Mouse (Mus musculus): ENCODE measurements around the gene Tmem208.

Tmem208 gene

DNA sequence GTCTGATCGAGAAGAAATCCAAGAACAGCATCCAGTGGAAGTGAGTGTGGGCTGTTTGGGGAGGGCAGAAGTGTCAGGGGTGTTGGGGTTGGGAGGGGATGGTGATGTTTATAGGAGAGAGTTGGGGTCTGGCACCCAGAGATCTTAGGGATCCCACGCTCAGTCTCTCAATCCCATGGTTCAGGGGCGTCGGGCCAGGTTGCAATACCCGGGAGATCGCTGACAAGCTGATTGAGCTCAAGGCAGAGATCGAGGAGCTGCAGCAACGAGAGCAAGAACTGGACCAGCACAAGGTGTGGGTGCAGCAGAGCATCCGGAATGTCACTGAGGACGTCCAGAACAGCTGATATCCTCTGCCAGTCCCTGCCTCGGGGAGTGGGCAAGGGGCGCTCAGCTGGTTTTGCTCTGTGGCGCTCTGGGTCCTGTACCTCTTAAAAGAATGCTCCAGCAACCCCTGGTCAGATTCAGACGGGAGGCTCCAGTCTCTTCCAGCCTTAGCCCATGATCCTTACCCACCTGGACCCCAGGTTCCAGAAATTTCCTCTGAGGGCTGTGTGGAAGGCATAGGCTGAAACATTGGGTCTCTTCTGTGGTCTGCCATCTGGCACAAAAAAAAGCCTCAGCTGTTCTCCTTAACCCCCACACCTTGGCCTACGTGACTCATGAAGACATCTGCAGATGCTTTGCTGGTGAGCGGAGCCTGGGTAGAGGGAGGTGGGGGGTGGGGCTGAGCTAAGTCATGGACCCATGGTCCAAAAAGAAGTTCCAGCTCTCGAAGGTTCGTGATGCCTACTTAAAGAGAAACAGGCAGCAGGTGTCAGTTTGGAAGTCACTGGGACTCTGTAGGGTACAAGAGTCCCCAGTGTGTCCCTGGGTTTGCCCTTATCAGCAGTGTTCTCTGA, 27.6 kb upstream of the Tmem208 start:
- DNase-seq (ENCODE audit: low spot score), result no peak

DNA sequence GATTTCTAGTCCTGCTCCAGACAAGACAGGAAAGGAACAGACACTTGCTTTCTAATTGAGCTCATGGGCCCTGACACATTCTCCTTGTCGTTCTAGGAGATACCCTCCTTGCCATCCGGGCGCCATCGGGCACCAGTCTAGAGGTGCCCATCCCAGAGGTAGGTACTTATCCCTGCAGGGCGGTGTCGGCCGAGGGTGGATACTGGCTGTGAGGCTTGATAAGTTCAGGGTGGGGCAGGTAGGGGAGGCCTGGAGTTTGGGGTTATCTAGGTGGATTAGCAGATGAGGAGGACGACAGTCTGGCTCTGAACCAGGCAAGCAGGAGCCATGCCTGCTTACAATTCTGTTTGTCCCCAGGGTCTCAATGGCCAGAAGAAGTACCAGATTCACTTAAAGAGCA, 26.2 kb upstream of the Tmem208 start:
- no peak for DNase-seq (ENCODE audit: low spot score)

DNA sequence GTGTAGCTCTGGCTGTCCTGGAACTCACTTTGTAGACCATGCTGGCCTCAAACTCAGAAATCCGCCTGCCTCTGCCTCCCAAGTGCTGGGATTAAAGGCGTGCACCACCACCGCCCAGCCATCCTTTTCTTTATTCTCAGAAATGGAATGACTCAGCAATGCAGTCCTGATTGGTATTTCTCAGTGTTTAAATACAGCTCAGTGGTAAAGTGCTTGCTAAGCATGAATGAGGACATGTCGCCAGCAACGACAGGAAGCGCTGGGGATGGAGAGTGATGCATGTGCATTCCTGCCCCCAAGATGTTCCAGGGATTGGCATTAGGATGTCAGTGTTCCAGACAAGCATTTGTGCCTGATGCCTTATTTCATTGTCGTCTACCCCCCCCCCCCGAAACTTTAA, 22.8 kb upstream of the Tmem208 start:
- DNase-seq (ENCODE audit: low spot score), result no peak

DNA sequence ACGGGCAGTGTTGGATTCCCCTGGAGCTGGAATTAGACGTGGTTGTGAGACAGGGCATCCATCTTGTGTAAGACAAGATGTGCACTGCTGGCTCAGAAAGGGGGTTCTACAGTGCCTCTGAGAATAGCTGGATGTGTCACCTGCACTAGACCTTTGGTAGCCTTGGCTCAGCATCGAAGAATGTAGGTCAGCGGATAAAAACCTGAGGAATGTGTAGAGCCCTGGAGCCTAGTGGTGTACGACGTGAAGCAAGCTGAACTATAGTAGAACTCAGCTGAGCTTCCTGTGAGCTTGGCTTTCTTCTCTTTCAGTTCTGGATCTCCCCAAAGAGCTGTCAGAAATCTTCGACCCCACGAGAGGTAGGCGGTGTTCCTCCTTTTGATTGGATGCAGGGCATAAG, 22.3 kb upstream of the Tmem208 start:
- no peak for DNase-seq (ENCODE audit: low spot score)

DNA sequence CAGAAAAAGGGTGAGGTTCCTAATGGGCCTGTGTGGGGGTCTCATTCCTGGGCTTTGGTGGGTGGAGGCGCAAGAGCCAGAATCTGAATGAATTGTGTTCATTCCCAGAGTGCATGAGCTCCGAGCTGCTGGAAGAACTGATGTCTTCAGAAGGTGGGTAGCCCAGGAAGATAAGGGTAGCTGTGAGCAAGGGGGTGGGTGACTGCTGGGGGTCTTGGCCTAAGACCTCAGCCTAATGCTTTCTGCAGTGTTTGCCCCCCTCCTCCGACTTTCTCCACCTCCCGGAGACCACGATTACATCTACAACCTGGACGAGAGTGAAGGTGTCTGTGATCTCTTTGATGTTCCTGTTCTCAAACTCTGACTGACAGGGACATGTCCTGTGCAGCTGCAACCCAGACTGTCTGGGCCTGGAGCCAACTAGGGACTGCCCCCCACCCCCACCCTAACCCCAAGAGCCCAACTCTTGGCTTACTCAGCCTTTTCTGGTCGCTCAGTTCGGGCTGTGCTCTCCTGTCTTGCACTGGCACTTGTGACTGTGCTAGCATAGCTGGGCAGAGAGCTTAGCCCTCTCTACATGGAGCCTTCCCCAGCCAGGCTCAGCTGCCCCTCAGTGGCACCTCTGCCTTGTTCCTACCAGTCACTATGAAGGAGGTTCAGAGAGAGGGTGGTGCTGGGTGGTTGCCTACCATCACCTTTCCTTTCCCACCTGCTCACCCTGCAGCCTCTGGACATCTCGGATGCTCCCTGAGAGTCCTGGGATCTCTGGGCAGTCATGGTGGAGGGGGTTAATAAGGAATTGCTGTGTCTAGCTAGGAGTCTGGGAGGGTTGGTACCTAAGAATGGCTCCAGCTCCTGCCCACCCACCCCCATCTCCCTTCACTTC, 21.6 kb upstream of the Tmem208 start:
- DNase-seq (ENCODE audit: low spot score), result no peak

DNA sequence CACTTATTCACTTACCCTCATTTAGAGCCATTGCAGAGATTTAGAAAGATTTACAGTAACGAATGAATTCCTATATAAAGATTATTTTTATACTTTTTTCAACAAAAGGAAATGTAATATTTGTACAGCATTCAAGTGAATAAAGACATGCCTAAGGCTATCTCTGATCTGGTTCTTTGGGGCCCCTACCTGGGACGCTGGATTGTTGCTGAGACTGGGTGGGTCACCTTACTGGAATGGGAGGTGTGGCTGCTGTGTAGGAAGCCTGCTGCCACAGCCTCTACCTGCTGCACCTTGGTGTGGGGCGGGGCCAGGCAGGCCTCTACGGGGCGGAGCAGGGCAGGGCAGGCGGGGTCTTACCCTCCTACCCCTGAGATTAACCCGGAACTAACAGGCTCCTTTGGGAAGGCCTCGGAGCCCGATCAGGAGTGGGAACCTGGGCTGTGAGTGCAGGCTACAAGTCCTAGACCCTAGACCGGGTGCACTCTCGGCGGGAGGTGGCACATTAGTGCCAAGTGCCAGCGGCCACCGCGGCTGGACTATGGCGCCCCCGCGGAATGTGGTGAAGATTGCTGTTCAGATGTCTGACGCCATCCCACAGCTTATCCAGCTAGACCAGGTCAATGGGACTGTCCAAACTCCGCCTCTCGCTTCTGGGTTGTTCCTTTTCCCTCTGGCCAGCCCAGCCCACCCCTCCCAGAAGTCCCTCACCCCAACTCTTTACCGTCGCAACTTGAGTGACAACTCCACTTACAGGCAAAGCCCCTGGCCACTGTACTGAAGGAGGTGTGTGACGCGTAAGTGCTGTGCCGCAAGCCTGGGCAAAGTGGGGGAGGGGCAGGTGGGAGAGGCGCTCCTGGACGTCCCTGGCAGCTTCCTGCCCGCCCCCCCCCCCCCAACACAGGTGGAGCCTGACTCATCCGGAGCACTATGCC, 20.7 kb upstream of the Tmem208 start, which contains the start of gene Elmo3:
Gene Elmo3 (plus strand): TSS at position 391 of the 935 bp plus-strand sequence.
- peak; percentile 31 for DNase-seq (ENCODE audit: low spot score)

DNA sequence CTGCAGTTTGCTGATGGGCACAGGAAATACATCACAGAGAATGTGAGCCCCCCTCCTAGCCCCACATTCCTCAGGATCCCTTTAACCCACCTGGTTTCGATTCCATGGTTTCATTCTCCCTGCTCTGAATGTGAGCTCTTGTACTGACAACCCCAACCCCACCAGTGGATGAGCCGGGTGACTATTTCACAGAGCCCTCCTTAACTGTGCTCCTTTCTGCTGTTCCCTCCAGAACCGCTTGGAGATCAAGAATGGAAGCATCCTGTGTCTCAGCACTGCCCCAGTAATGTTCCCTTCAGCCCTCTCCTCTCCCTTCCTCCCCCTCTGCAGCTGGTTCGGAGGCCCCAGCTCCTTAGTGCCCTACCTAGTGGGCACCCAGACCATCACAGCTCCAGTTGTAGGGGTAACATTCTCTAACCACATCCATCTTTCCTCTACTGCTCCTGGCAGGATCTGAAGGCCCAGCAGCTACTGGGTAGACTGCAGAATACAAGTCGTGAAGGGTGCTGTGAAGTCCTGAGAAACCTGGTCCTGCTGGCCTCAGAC, 19.9 kb upstream of the Tmem208 start:
- no peak for DNase-seq (ENCODE audit: low spot score)

DNA sequence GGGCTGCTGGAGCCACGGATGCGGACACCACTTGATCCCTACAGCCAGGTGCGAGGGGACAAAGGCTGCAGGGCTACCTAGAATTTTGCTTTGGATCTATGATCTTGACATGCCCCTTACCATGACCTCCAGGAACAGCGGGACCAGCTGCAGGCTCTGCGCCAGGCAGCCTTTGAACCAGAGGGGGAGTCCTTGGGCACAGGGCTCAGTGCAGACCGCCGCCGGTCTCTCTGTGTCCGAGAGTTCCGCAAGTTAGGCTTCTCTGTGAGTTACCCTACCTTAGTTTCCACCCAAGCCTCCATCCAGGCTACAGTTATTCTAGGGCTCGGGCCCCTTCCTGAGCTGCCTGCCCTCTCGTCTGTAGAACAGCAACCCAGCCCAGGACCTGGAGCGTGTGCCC, 18.5 kb upstream of the Tmem208 start:
- no peak for DNase-seq (ENCODE audit: low spot score)

DNA sequence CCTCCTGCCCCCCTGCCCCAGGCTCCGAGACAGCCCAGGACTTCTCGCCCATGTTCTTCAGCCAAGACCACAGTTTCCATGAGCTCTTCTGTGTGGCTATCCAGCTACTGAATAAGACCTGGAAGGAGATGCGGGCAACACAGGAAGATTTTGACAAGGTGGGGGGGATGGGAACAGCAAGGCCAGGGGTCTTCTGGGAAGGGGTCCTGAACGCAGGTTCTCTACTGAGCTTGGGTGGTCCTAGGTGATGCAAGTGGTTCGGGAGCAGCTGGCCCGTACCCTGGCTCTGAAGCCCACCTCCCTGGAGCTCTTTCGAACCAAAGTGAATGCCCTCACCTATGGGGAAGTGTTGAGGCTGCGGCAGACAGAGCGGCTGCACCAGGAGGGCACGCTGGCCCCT, 17.7 kb upstream of the Tmem208 start:
- DNase-seq (ENCODE audit: low spot score), result no peak

DNA sequence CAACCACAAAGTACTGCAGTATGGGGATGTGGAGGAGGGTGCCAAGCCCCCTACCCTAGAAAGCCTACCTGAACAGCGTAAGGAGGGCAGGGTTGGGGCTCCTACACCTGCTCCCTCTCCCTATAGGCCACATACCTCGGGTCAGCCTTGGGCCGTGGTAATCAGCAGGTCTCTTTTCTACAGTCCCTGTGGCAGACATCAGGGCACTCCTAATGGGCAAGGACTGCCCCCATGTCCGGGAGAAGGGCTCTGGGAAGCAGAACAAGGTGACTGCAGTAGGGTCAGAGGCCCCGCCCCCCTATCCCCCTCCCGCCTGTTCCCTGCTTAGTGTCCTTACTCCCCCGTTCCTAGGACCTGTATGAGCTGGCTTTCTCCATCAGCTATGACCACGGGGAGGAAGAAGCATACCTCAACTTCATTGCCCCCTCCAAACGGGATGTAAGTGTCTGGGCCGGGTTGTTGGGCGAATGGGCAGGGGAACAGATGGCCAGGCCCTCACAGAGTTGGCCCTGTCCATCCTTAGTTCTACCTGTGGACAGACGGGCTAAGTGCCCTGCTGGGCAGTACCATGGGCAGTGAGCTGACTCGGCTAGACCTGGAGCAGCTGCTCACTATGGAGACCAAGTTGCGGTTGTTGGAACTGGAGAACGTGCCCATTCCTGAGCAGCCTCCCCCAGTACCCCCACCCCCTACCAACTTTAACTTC, 16.9 kb upstream of the Tmem208 start:
- DNase-seq (ENCODE audit: low spot score), result no peak

DNA sequence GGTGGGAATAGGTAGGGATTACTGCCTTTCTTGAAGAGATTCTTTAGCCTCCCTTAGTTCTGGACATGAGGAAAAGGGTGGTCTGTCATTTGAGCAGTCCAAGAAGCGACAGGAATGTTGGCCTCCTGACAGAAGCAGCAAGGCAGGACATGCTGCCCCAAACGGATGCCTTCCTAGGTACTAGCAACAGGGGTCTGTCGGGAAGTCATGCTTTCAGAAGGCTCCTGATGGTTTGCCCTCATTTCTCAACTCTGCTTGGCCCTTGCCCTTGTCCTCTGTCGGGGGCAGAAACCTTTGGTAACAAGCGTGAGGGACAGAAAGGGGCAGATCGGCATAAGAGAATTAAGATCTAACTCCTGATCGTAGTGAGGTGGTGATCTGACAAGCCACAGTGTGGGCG, 16.0 kb upstream of the Tmem208 start:
- DNase-seq (ENCODE audit: low spot score), result no peak

DNA sequence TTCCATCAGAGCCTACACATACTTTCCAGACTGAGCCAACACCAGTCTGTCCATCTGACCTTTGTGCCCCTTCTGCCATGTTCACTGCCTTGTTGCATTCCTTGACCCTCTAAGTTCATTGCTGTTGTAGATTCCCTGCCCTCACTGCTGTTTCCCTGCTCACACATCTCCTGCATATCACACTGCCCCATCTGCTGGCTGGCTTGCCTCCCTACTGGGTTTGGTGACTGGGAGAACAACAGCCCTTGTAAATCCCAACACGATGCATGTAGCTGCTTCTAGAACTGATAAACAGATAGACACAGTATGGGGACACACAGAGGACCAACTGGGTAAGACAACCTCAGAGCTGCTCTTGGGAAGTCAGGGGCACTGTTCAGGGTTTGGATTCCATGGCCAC, 14.4 kb upstream of the Tmem208 start:
- DNase-seq (ENCODE audit: low spot score), result no peak

DNA sequence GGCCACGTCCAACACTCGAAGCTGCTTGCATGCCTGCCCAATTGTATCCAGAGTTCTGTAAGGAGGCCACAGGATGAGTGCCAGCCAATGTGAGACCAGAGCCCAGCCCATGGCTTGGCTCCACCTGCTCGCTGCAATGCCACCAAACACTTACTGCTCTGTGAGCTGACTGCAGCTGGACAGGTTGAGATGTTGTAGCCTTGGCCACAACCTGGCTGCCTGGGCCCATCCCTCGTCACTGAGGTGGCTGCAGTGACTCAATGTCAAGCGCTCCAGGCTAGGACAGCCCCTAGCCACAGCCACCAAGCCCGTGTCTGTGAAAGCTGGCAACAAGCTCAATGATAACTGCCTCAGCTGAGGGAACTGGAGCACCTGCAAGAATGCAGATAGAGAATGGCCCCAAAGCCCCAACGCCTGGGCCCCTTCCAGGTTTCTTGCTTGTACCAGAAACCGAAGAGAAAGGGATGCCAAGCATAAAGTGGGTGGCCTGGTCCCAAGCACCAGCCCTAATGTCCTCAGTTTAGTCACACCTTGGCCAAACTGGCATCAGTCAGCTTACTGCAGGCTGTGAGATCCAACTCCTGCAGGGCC, 13.2 kb upstream of the Tmem208 start:
- no peak for DNase-seq (ENCODE audit: low spot score)

DNA sequence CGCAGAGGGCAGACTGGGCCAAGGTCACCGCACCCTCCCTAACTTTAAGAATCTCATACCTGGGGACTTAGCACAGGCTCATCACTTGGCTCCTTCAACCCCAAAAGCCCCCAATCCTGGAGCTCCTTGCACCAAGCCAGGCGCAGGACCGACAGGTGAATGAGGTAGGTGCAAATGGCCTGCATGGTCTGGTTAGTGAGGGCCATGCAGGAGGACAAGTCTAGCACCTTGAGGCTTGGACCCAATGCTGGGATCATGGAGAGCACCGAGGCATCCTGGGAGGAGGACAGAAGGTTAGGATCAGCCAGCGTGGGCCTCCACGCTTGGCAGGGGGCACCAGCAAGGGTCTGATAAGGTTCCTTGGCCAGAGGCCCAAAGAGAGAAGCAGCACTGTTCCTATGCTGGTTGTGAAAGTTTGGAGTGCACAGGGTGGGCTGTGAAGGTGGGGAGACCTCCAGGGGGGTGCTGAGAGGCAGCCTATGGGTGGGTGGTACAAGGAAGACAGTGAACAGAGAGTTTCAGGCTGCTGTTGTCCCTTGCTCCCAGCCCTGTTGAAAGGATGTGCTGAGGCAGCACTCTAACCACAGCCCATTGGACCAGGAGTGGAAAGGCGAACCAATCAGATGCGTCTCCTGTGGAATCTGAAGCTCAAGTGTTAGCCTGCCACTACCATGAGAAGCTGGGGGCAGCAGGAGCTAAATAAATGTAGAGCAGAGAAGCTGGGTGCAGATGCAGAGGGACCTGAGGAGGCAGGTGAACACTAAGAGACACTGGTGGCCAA, 12.3 kb upstream of the Tmem208 start:
- no peak for DNase-seq (ENCODE audit: low spot score)

DNA sequence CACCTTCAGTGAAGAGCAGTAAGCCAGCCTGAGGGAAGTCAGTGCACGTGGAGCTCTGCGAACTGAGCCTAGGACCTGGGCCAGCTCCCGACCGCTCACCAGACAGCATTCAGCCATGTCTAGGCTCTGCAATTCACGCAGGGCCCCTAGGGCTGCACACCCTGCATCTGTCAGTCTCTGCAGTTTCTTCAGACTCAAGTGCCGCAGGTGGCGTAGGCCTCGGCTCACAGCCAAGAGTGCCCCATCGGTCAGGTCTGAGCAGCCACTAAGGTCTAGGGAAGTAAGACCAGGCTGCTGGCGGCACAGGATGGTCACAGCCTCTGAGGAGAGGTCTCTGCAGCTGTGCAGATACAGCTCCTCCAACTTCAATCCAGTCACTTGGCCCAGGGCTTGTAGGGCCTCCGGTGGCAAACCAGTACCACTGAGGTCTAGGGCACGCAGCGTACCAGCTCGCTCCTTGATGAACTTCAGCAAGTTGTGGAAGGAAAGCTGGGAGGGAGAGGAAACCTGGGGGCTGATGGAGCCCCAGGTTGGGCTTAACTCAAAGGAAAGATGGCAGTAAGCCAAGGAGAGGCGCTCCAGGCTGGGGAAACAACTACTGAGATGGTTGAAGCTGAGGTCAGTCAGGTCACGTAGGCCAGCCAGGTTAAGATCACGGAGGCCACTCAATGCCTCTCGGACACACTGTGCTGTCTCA, 10.9 kb upstream of the Tmem208 start:
- no peak for DNase-seq (ENCODE audit: low spot score)

DNA sequence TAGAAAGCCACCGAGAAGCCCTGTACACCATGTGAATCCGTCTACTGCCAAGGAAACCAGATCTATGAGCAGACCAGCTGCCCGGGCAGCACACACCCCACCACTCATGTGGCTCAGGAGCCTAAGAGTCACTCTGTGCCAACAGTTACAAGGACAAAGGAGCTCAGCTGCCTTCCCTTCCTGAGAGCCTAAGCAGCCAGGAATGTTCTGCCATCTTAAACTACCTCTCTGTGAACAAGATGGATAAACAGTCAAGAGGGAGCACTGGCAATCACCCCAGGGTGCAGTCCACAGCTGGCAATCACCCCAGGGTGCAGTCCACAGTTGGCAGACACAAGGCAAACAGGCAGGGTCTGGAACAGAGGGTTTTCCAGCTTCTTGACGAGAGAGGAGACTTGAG, 8.2 kb upstream of the Tmem208 start:
- no peak for DNase-seq (ENCODE audit: low spot score)

DNA sequence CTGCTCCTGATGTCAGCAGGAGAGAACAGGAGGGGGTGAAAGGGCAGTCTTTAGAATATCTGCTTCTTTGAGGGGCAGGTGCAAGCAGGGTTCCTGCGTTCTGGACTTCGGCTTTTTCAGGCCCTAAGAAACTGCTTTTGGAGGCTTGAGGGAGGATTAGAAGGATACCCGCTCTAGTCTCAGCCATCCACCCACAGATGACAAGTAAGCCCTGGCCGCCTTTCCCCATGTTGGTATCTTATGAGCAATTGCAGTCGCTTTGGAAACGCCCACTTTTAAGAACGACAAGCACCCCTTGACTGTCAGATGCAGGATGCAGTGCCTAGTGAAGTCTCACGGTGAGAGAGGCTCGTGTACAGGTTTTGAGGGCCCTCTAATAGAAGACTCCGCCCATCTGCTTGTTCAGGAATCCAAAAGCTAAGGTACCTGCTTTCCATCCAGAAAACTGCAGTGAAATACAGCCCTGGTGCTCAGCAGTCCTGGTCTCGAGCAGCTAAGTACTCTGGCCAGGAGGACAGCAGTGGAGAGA, 7.4 kb upstream of the Tmem208 start:
- DNase-seq (ENCODE audit: low spot score), result no peak

DNA sequence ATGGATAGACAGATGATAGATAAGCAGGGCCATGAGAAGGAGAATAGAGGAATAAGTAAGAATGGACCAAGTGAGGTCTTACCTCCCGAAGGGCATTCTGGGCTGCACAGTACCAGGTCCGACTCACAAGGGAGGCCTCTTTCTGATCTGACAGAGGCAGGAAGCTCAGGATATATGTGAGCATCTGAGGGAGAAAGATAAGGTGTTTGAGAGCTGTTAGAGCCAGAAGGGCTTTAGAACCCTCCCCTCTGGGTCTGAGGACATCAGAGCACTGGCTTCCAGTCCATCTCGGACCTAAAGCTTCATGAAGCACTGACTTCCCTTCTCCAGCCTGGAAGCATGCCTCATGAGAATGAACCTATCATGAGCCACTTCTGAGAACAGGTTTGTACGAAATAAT, 3.0 kb upstream of the Tmem208 start:
- no peak for DNase-seq (ENCODE audit: low spot score)

DNA sequence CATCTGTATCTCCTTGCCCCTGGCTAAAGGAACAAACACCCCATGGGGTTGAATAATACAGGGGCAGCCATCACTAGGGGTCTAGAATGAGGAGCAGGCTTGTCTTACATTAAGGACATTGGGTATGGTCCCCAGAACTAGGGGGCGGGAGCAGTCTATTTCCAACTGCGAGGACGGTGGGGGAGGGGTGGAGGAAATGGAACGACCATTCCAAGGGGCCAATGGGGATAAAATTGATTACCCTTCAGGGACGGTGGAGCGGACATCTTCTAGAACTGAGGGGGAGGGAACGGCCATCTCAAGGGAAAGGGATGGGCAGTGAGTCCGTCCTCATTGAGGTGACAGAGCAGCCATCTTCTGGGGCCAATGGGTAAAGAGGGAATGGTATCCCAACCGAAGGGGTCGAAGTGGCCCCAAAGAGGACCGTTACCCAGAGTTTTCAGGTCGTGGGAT, 487 bp upstream of the Tmem208 start:
- no peak for DNase-seq (ENCODE audit: low spot score)
